Mouse (Mus musculus) kidney, adult 2 months (tissue): Measurements from ENCODE around the gene Mfap2. TPM values are rescaled to one million over a fixed set of nuclear protein-coding genes. Genes with fewer than 3 reads are reported as not detected.

ENCODE experiments used
- DNase-seq: peaks from one replicate; pipeline ENCODE4 v3.0.0; 2021
- H3K27ac ChIP-seq: fragments of 200-500 bp; 2 replicates; pipeline ENCODE4 v1.5.1; 2012; ENCODE audit warnings: low read depth, low read length, control low read depth, inconsistent platforms; ENCODE audit not compliant: insufficient read depth
- H3K27me3 ChIP-seq: fragments of 200-500 bp; replicated peaks from 2 replicates; pipeline ENCODE4 v1.6.1; 2012; ENCODE audit warnings: mild to moderate bottlenecking, moderate library complexity, low read length, inconsistent platforms; ENCODE audit not compliant: control insufficient read depth, insufficient read depth
- H3K36me3 ChIP-seq: fragments of 200-500 bp; 2 replicates; pipeline ENCODE4 v1.6.1; 2012; ENCODE audit warnings: mild to moderate bottlenecking, moderate library complexity, low read length, inconsistent platforms; ENCODE audit not compliant: control insufficient read depth, insufficient read depth
- H3K4me1 ChIP-seq: fragments of 200-500 bp; 2 replicates; pipeline ENCODE4 v1.6.1; 2011; ENCODE audit warnings: low read length; ENCODE audit not compliant: control insufficient read depth, insufficient read depth
- H3K4me3 ChIP-seq: fragments of 200-500 bp; 2 replicates; pipeline ENCODE4 v1.5.1; 2011; ENCODE audit warnings: mild to moderate bottlenecking, low read depth, low read length, control low read depth; ENCODE audit not compliant: insufficient read depth
- CTCF ChIP-seq: fragments of 200-500 bp; conservative IDR thresholded peaks from 2 replicates; pipeline ENCODE4 v1.5.1; 2011; ENCODE audit warnings: low read depth, mild to moderate bottlenecking, control low read depth, low read length, moderate library complexity, mixed read lengths; ENCODE audit not compliant: insufficient read depth, insufficient read length
- POLR2A ChIP-seq: fragments of 200-500 bp; IDR thresholded peaks from one replicate; pipeline ENCODE4 v1.6.1; 2011; ENCODE audit warnings: low read depth, low read length, control low read depth
- WGBS: fragments of 180-500 bp; shearing (Covaris S2); methylation state at CpG from one replicate; pipeline ENCODE4 v1.1.7; 2018; 5-methylcytosine and 5-hydroxymethylcytosine counted together
- polyA plus RNA-seq: library from polyadenylated mRNA; depleted of rRNA; stranded (reverse); fragments of >200 nt; gene quantifications from 2 replicates; pipeline ENCODE4 v1.2.3, GENCODE M21; 2012

The Mfap2 gene
- polyA plus RNA-seq, 1 experiment: 14.9 TPM

- H3K36me3 ChIP-seq: no peaks in the 10 kb centered on the region; the same call in 1 of the 2 replicates
Observed at GRCm38 (mm10) chr4:141030541-141031206, 20.5 kb downstream of the Mfap2 start.

GRCm38 (mm10) chr4:141031733-141032132 is 21.5 kb downstream of the Mfap2 start:
- peak; percentile 67 for DNase-seq
- Histone ChIP-seq H3K27me3 (no peaks in the 10 kb centered on the region), H3K4me1 (peaks cover 3% of the 10 kb centered on the region; the same call in 1 of the 2 replicates), H3K4me3 (no peak overlapping the region), H3K36me3 (peaks cover 2% of the 10 kb centered on the region; the same call in 1 of the 2 replicates), H3K27ac (no peak overlapping the region)
- 17% methylated on average over 6 of the region's 6 CpGs for WGBS
- TF ChIP-seq POLR2A (no peak), CTCF (peak; percentile 90)

More at GRCm38 (mm10) chr4:141030541-141031206, 20.5 kb downstream of the Mfap2 start:
- Histone ChIP-seq H3K27me3 (no peaks in the 10 kb centered on the region), H3K27ac (no peak overlapping the region), H3K4me3 (no peak overlapping the region), H3K4me1 (peaks cover 3% of the 10 kb centered on the region; the same call in 1 of the 2 replicates)
- 94% methylated on average over 18 of the region's 18 CpGs for WGBS
- TF ChIP-seq POLR2A (no peak), CTCF (no peak)
- DNase-seq: no peak

GRCm38 (mm10) chr4:141033606-141034549 is 23.7 kb downstream of the Mfap2 start:
- 39% methylated on average over 27 of the region's 27 CpGs for WGBS
- DNase-seq: peak; percentile 83
- TF ChIP-seq POLR2A: no peak
- no peak; the same call in 1 of the 2 replicates for TF ChIP-seq CTCF

DNA sequence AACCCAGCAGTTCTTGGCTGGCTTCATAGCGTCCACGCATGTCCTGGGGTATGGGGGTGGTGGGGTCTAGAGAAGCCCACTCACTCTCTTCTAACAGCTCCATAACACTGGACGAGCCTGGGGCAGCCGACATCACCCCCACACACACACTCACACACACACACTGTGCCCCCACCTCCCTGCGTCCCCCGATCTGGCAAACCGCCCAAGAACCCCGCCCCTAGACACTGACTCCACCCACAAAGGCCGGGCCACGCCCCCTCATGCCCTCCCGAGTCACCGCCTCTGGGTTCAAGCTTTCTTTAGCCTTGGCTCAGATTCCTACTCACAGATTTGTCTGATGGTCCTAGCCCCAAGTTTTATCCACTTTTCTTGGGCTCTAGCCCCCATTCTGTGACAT is 30.9 kb downstream of the Mfap2 start:
- H3K4me3 ChIP-seq: no peak overlapping the region
- no peak for DNase-seq
- H3K27ac ChIP-seq: no peak overlapping the region
- H3K4me1 ChIP-seq: no peaks in the 10 kb centered on the region
- TF ChIP-seq POLR2A (no peak), CTCF (no peak)
- WGBS: 56% methylated on average over 12 of the region's 12 CpGs
- no peaks in the 10 kb centered on the region for H3K27me3 ChIP-seq
- H3K36me3 ChIP-seq: peaks cover 2% of the 10 kb centered on the region; the same call in 1 of the 2 replicates

More at GRCm38 (mm10) chr4:141033606-141034549, 23.7 kb downstream of the Mfap2 start:
- Histone ChIP-seq H3K27me3 (no peaks in the 10 kb centered on the region), H3K4me3 (no peak overlapping the region), H3K27ac (peak overlapping the region; percentile 21; the same call in 1 of the 2 replicates), H3K4me1 (peaks cover 3% of the 10 kb centered on the region; the same call in 1 of the 2 replicates), H3K36me3 (peaks cover 2% of the 10 kb centered on the region; the same call in 1 of the 2 replicates)

DNA sequence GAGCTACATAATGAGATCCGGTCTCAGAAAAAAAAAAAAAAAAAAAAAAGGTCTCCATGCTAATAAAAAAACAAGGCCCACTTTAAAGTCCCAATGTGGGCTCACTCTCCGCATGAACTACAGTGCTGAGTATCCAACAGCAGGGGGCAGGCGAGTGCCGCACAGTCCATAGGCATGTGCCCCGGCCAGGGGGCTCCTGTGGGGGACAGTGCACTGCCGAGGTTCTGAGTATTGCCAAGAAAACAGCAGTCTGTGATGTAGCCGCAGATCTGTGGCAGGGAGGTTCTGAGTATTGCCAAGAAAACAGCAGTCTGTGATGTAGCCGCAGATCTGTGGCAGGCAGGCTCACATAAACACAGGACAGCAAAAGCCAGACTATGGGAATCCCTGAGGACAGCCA is 34.6 kb downstream of the Mfap2 start:
- no peaks in the 10 kb centered on the region for H3K27me3 ChIP-seq
- 0 out of 2 replicates have a peak, but pooled peaks cover 3% of the 10 kb centered on the region for H3K4me1 ChIP-seq
- peak; percentile 52 for DNase-seq
- WGBS: 17% methylated on average over 8 of the region's 8 CpGs
- H3K4me3 ChIP-seq: no peak overlapping the region
- TF ChIP-seq POLR2A: no peak
- TF ChIP-seq CTCF: peak; percentile 75
- H3K36me3 ChIP-seq: no peaks in the 10 kb centered on the region
- H3K27ac ChIP-seq: no peak overlapping the region

- WGBS: 76% methylated on average over 17 of the region's 17 CpGs
- Histone ChIP-seq H3K4me1 (peaks cover 5% of the 10 kb centered on the region; the same call in 1 of the 2 replicates), H3K27me3 (no peaks in the 10 kb centered on the region), H3K4me3 (no peak overlapping the region), H3K36me3 (no peaks in the 10 kb centered on the region), H3K27ac (no peak overlapping the region)
- DNase-seq: no peak
- TF ChIP-seq CTCF (no peak), POLR2A (no peak)
Observed at GRCm38 (mm10) chr4:141048810-141049475, 38.7 kb downstream of the Mfap2 start.
